Mouse (Mus musculus) lung, adult 10 weeks (tissue): Measurements from ENCODE around the gene Gm2381. TPM values are rescaled to one million over a fixed set of nuclear protein-coding genes. Genes with fewer than 3 reads are reported as not detected.

ENCODE experiments used
- polyA plus RNA-seq: library from polyadenylated mRNA; stranded (reverse); fragments of 350-450 nt; fragmentation: Illumina TruSeq; extraction: RNeasy Lipid Tissue Mini Kit (QIAGEN cat#74804); gene quantifications from one replicate; pipeline ENCODE4 v1.2.3, GENCODE M21; 2014; ENCODE audit warnings: low read depth, low replicate concordance; ENCODE audit not compliant: insufficient read depth

Gm2381 gene
- polyA plus RNA-seq, result not detected

DNA sequence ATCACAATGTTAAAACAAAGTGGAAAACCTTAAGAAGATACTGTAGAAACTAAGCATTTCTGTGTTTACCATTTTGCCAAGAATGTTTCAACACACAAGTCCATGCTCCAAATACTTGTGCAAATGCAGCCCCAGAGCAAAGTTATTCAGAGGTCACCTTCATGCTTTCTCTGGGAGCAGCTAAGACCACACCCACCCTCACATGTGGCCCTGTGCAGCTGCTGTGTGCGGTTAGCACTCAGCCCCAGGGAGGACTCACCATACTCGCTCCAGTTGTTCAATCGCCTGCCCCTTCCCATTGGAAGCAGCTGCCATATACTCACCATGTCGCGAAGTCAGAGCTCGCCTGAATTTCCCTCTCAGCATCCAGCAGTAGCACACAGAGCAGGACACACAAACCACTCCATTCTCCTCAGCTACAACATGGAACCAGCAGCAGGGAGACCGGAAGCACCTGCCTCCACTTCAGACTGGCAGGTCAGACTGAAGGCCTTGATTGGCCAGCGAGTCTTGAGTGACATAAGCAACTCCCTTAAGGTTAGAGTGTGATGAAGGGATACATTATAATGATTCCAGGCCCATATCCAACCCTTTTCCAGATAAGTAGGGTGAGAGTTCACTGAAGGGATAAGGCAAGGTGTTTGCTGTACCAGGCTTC lies at the start of gene Gm2381:
TSS of gene Gm2381 (minus strand) at position 434 of the 658 bp plus-strand sequence.

DNA sequence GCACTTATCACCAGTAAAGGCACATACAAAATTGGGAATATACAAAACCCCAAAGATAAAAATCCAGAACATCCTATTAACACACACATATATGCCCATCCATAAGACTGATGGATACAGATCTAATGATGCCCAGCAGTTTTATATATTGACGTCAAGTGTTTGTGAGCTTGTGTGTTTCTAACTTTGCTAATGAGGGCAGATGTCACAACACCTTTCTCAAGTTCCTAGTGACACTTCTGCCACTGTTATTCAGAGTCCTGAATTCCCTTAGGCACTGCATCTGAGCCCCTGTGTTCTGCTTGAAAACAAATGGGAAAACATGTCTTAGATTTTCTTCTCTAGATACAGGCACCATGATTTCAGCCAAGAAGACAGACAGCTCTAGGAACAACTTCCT lies 73.6 kb downstream of the Gm2381 start, which contains the start of gene Vmn2r62:
TSS of gene Vmn2r62 (minus strand) at position 101 of the 400 bp plus-strand sequence.

Other genes with a start within 250 kb of the Gm2381 start
- 2.3 TPM for gene Zfp976, start 224.6 kb downstream of the Gm2381 start, polyA plus RNA-seq
- 2.9 TPM for gene Zfp975, start 174.5 kb downstream of the Gm2381 start, polyA plus RNA-seq
- gene Gm17067, start 140.2 kb downstream of the Gm2381 start, polyA plus RNA-seq, result not detected
- not detected for gene Vmn2r62, start 73.7 kb downstream of the Gm2381 start, polyA plus RNA-seq
- gene Vmn2r63, start 66.6 kb upstream of the Gm2381 start, polyA plus RNA-seq, result not detected
- gene Gm9268, start 151.5 kb upstream of the Gm2381 start, polyA plus RNA-seq, result not detected
- gene Zfp936, start 247.0 kb upstream of the Gm2381 start, polyA plus RNA-seq, result not detected